Mouse (Mus musculus): ENCODE measurements at regions not wholly inside any gene's neighbourhood (a gene's known extent, or its start where the extent isn't known, plus 50 kb on each side); places are given as distances from the start of the nearest gene placed in this dataset.

- no peak for DNase-seq (ENCODE audit: low spot score)
Measured at GRCm38 (mm10) chr13:118603474-118603873, 66.1 kb upstream of the Fgf10 start.

GRCm38 (mm10) chr13:118596856-118597255 is 72.7 kb upstream of the Fgf10 start:
- peak; percentile 69 for DNase-seq (ENCODE audit: low spot score)

- DNase-seq (ENCODE audit: low spot score) = no peak
Measured at GRCm38 (mm10) chr13:118596218-118596795, 73.3 kb upstream of the Fgf10 start.

GRCm38 (mm10) chr13:118592074-118592473 is 77.5 kb upstream of the Fgf10 start:
- no peak for DNase-seq (ENCODE audit: low spot score)

- DNase-seq (ENCODE audit: low spot score) = no peak
Measured at GRCm38 (mm10) chr13:118572555-118572954, 97.0 kb upstream of the Fgf10 start.

- no peak for DNase-seq (ENCODE audit: low spot score)
Measured at GRCm38 (mm10) chr13:118565219-118565833, 104.3 kb upstream of the Fgf10 start.

- no peak for DNase-seq (ENCODE audit: low spot score)
Measured at GRCm38 (mm10) chr13:118558966-118559365, 110.6 kb upstream of the Fgf10 start.

- DNase-seq (ENCODE audit: low spot score) = no peak
Measured at GRCm38 (mm10) chr13:118552029-118552428, 117.6 kb upstream of the Fgf10 start.

- no peak for DNase-seq (ENCODE audit: low spot score)
Measured at GRCm38 (mm10) chr13:118538742-118539141, 130.8 kb upstream of the Fgf10 start.

- DNase-seq (ENCODE audit: low spot score) = no peak
Measured at GRCm38 (mm10) chr13:118513961-118514360, 126.9 kb upstream of the Mrps30 start.

- no peak for DNase-seq (ENCODE audit: low spot score)
Measured at GRCm38 (mm10) chr13:118506136-118506535, 119.1 kb upstream of the Mrps30 start.

- DNase-seq (ENCODE audit: low spot score) = no peak
Measured at GRCm38 (mm10) chr13:118490610-118491009, 103.6 kb upstream of the Mrps30 start.

- DNase-seq (ENCODE audit: low spot score) = no peak
Measured at GRCm38 (mm10) chr13:118483031-118483430, 96.0 kb upstream of the Mrps30 start.

GRCm38 (mm10) chr13:118480237-118480636 is 93.2 kb upstream of the Mrps30 start:
- DNase-seq (ENCODE audit: low spot score) = no peak

GRCm38 (mm10) chr13:118478487-118478886 is 91.4 kb upstream of the Mrps30 start:
- DNase-seq (ENCODE audit: low spot score) = no peak

- DNase-seq (ENCODE audit: low spot score) = no peak
Measured at GRCm38 (mm10) chr13:118472578-118472977, 85.5 kb upstream of the Mrps30 start.

GRCm38 (mm10) chr13:118459672-118460384 is 72.8 kb upstream of the Mrps30 start:
- DNase-seq (ENCODE audit: low spot score) = no peak

- no peak for DNase-seq (ENCODE audit: low spot score)
Measured at GRCm38 (mm10) chr13:118448977-118449705, 62.1 kb upstream of the Mrps30 start.

GRCm38 (mm10) chr13:118441322-118442064 is 54.4 kb upstream of the Mrps30 start:
- no peak for DNase-seq (ENCODE audit: low spot score)

Measured in testis, postnatal 10 days (tissue).